ENCODE assay signal across 23 mouse cellular contexts in the genomic region with DNA sequence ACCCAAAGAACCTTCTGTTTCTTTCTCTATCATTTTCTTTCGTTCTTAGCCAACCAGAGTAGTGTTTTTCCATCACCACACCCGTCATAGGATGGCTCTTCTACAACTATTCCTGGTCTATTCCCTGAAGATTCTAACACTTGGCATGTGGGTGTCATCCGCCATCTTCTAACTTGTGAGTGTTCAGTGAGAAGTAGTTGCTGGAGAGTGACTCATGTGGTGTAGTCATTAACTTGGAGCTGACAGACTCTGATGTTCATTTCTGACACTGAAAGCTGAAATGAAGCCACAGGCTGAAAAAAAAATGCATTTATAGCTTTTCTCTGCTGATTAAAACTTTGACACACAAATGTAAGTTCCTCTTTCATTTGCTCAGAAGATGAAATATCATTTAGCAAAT. TPM values are rescaled to one million over a fixed set of nuclear protein-coding genes. Genes with fewer than 3 reads are reported as not detected.
DNase-seq lines count a peak whose midpoint lies in the region; TF ChIP-seq lines count a peak whose summit lies in the region.
"Had no signal": no experiment of that assay in that cellular context is flagged by ENCODE, and none has a peak within 500 bp of the region (broad histone marks: within the 10 kb centered on the region; RNA-seq: fewer than 3 reads in every experiment).

No protein-coding gene starts in this region.

- no peak overlapping the region for H3K4me3 ChIP-seq in layer of hippocampus, adult 2 months
- H3K4me3 ChIP-seq: forebrain, embryonic 15.5 days; heart, embryonic 12.5 days; limb, embryonic 12.5 days had no signal

- peak overlapping the region; percentile 47; the same call in 1 of the 2 replicates for H3K27ac ChIP-seq in layer of hippocampus, adult 2 months
- H3K27ac ChIP-seq: forebrain, embryonic 15.5 days; hindbrain, postnatal 0 days; limb, embryonic 12.5 days had no signal

- peak; percentile 0 for DNase-seq in cerebellum, adult 9-10 months
- DNase-seq in cerebellum, postnatal 14 days, result no peak
- peak in 1 of 2 experiments; percentile 42 for DNase-seq in layer of hippocampus, adult 2 months (ENCODE audit: low spot score in 2 of 2)
- no peak for DNase-seq in layer of hippocampus, adult 9-10 months (ENCODE audit: low spot score)
- peak; percentile 44 to 51 for DNase-seq in right cerebral cortex, adult 2 months (ENCODE audit: low spot score in 2 of 2)
- DNase-seq in right cerebral cortex, postnatal 10 days (ENCODE audit: low spot score in 2 of 2), result no peak
- DNase-seq in skeletal muscle tissue, adult 2 months (ENCODE audit: low read depth, low spot score), result peak; percentile 62
- no peak for DNase-seq in lung, postnatal 14 days
- DNase-seq: adrenal gland, adult 8-10 months; cerebellum, adult 2 months; gastrocnemius, postnatal 10 days; heart, adult 18-20 months; heart, postnatal 10 days; kidney, postnatal 25 days; liver, postnatal 0 days; lung, postnatal 10 days; thymus, adult 18-20 months; thymus, postnatal 36 days had no signal

- no peak for TF ChIP-seq CTCF in layer of hippocampus, adult 2 months (conservative IDR thresholded peaks at IDR 0.05)

RNA-seq across cellular contexts. Expression of a gene that starts 34.7 kb away (rescaled TPM):
- total RNA-seq in layer of hippocampus, adult 2 months (2021), result 10 to 100 TPM; 36.9 to 37.9 TPM
- total RNA-seq: gastrocnemius, postnatal 10 days; heart, adult 18-20 months; heart, postnatal 10 days; megakaryocyte progenitor cell, adult 5-6 weeks had no signal

Comparison
In these comparisons a context has a peak if more than half of its experiments do, and no peak if none do; other contexts are left out.
1. DNase-seq: peak in cerebellum, adult 9-10 months (single experiment), right cerebral cortex, adult 2 months (2 of 2) and skeletal muscle tissue, adult 2 months (single experiment); none in cerebellum, postnatal 14 days (0 of 2), layer of hippocampus, adult 9-10 months (single experiment), right cerebral cortex, postnatal 10 days (0 of 2) and lung, postnatal 14 days (single experiment).